Mouse (Mus musculus) bone marrow, adult 2 months (tissue): ENCODE measurements at regions not wholly inside any gene's neighbourhood (a gene's known extent, or its start where the extent isn't known, plus 50 kb on each side); places are given as distances from the start of the nearest gene placed in this dataset.

Experiments used
- CTCF ChIP-seq: fragments of 200-500 bp; IDR thresholded peaks from 2 replicates; pipeline ENCODE4 v1.5.1; 2011; ENCODE audit warnings: low read length, control low read depth; ENCODE audit not compliant: control insufficient read depth, insufficient read depth
- POLR2A ChIP-seq: fragments of 200-500 bp; IDR thresholded peaks from 2 replicates; pipeline ENCODE4 v1.6.1; 2011; ENCODE audit warnings: low read depth, mild to moderate bottlenecking, control low read depth, low read length, borderline replicate concordance; ENCODE audit not compliant: control insufficient read depth

DNA sequence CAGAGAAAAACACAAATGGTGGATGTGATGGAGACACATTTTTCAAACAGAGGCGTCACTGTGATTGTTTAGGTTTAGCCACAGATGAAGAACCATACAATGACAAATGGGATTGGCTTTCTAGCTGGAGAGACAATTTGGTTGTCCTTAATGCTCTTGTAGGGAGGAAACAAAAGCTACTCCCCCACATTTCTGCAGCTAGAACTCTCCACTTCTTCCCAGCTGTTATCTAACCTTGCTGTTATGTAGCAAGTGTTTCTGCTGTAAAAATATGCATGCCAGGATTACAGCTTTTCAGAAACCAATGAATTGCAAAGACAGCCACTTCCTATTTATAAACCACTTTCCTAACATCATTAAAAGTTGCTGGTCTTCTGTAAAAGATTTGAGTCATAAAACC lies 309.2 kb upstream of the Etaa1 start:
- TF ChIP-seq POLR2A (no peak), CTCF (no peak)
